Mouse (Mus musculus) forebrain, postnatal 0 days (tissue): ENCODE measurements around the gene Fam184b. TPM values are rescaled to one million over a fixed set of nuclear protein-coding genes. Genes with fewer than 3 reads are reported as not detected.

Experiments
- ATAC-seq: fragments of 200-750 bp; cut with Nextera tagmentation; 2 replicates; pipeline ENCODE4 v1.8.0; 2017; ENCODE audit warnings: mild to moderate bottlenecking, moderate library complexity
- DNase-seq: peaks from one replicate; pipeline ENCODE4 v3.0.0-alpha.2; 2015
- H3K27ac ChIP-seq: fragments of 300-500 bp; sonication (generic); 2 replicates; pipeline ENCODE4 v1.5.1; 2014; ENCODE audit warnings: low read depth, mild to moderate bottlenecking, antibody characterized with exemption, low read length, moderate library complexity, mixed read lengths
- H3K27me3 ChIP-seq: fragments of 300-500 bp; sonication (generic); 2 replicates; pipeline ENCODE4 v1.6.1; 2014; ENCODE audit warnings: mild to moderate bottlenecking, low read length, mixed read lengths; ENCODE audit not compliant: insufficient read depth
- H3K36me3 ChIP-seq: fragments of 300-500 bp; sonication (generic); 2 replicates; pipeline ENCODE4 v1.6.1; 2014; ENCODE audit warnings: mild to moderate bottlenecking, moderate library complexity; ENCODE audit not compliant: insufficient read depth
- H3K4me1 ChIP-seq: fragments of 300-500 bp; sonication (generic); 2 replicates; pipeline ENCODE4 v1.6.1; 2014; ENCODE audit warnings: antibody characterized with exemption; ENCODE audit not compliant: insufficient read depth
- H3K4me2 ChIP-seq: fragments of 300-500 bp; sonication (generic); 2 replicates; pipeline ENCODE4 v1.6.1; 2014; ENCODE audit warnings: low read depth, mild to moderate bottlenecking, moderate library complexity
- H3K4me3 ChIP-seq: fragments of 300-500 bp; sonication (generic); 2 replicates; pipeline ENCODE4 v1.5.1; 2014; ENCODE audit warnings: low read depth, low read length, mixed read lengths
- H3K9ac ChIP-seq: fragments of 300-500 bp; sonication (generic); 2 replicates; pipeline ENCODE4 v1.6.1; 2014; ENCODE audit warnings: mild to moderate bottlenecking
- H3K9me3 ChIP-seq: fragments of 300-500 bp; sonication (generic); 2 replicates; pipeline ENCODE4 v1.6.1; 2016; ENCODE audit warnings: low read length
- CTCF ChIP-seq: sonication (generic); IDR thresholded peaks from 2 replicates; pipeline ENCODE4 v1.5.1; 2016; ENCODE audit warnings: antibody characterized with exemption, control low read depth, low read depth
- whole genome bisulfite sequencing: fragments of 180-500 bp; shearing (Covaris S2); extraction: QIAGEN DNeasy Blood & Tissue Kit; methylation state at CpG from one replicate; pipeline ENCODE4 v1.1.7; 2014; 5-methylcytosine and 5-hydroxymethylcytosine counted together
- polyA plus RNA-seq: library from polyadenylated mRNA; unstranded; fragments of >200 nt; fragmentation: Nextera tagmentation; extraction: Ambion mirVana; gene quantifications from 2 replicates; pipeline ENCODE4 v1.2.1, GENCODE M21; 2015
- total RNA-seq: library from RNA; depleted of rRNA; stranded (reverse); fragments of >200 nt; gene quantifications from 2 replicates; pipeline ENCODE4 v1.2.3, GENCODE M21; 2014

The Fam184b gene
- total and polyA plus RNA-seq, 2 experiments from 2014 or later: 8.0 to 8.9 TPM

DNA sequence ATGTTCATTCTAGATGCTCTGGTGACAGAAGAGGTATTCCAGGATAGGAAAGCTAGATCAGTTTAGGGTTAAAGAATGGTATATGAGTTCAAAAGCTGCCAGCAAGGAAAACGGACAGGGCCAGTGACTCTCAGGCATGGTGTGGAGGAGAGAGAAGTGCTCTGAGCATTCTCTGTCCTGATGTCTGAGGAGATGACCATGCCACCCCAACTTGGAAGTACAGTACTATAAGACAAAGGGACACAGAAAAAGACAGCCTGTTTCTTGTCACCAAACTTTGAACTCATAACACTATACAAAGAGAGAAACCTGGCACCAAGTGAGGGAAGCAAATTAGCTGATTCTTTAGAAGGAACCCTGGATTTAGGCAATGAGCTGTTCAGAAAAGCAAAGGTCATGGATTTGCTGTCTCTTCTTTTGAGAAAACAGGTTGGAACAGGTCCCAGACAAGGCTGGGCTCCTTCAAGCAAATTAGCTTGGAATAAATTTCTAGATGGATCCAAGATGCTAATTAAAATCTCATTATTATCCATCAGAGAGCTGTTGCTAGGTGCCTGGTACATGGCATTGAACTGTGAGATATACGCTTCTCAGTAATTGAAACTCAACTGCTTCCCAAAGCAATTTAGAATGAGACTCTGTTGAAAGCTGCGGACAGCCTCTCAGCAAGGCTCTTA is 43.9 kb downstream of the Fam184b start:
- DNase-seq (peak; percentile 60), ATAC-seq (peak; percentile 94)
- H3K36me3 ChIP-seq: no peaks in the 10 kb centered on the region
- H3K9me3 ChIP-seq: no peaks in the 10 kb centered on the region
- no peak overlapping the region for H3K4me3 ChIP-seq
- TF ChIP-seq CTCF: no peak
- H3K4me2 ChIP-seq: no peak overlapping the region
- H3K9ac ChIP-seq: no peak overlapping the region
- 12% methylated on average over 3 of the region's 3 CpGs for WGBS
- H3K27me3 ChIP-seq: no peaks in the 10 kb centered on the region
- H3K4me1 ChIP-seq: no peaks in the 10 kb centered on the region
- peak overlapping the region; percentile 11; the same call in 1 of the 2 replicates for H3K27ac ChIP-seq

DNA sequence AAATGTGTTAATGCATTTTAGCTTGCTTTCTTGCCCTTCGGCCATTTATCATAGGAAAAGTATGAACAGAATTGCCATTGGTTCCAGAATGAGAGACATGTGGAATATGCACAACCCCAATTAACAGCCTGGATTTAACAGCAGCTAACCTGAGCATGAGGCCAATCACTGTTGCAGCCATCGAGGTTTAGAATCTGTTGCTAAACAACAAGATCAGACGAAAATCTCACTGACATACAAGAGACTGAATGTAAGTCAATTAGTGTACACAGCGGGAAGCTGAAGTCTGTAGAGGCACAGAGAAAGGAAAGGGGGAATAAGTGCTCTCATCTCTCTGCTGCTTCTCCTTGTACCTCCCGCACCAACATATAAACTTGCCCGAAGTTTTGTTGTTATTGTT is 46.1 kb downstream of the Fam184b start:
- Histone ChIP-seq H3K4me2 (no peak overlapping the region), H3K4me3 (no peak overlapping the region), H3K27ac (no peak overlapping the region), H3K27me3 (no peaks in the 10 kb centered on the region), H3K36me3 (no peaks in the 10 kb centered on the region), H3K4me1 (no peaks in the 10 kb centered on the region), H3K9ac (no peak overlapping the region), H3K9me3 (no peaks in the 10 kb centered on the region)
- 45% methylated on average over 6 of the region's 6 CpGs for WGBS
- TF ChIP-seq CTCF: no peak
- no peak for DNase-seq
- no peak for ATAC-seq

DNA sequence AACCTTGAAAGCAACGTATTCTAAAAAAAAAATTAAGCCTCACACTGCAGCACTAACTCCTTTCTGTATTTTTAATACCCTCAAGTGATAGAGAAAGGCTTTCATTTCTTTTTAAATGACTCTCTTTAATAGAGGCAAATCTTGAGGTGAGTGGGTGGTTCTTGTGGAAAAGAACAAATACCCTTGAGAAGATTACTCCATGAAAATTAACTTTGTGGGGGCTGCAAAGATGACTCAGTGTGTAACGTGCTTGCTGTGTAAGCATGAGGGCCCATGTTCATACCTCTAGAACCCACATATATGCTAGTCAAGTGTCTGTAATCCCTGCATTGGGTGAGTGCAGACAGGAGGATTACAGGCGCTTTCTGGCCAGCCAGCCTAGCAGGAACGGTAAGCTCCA is 49.3 kb downstream of the Fam184b start:
- ATAC-seq: no peak

DNA sequence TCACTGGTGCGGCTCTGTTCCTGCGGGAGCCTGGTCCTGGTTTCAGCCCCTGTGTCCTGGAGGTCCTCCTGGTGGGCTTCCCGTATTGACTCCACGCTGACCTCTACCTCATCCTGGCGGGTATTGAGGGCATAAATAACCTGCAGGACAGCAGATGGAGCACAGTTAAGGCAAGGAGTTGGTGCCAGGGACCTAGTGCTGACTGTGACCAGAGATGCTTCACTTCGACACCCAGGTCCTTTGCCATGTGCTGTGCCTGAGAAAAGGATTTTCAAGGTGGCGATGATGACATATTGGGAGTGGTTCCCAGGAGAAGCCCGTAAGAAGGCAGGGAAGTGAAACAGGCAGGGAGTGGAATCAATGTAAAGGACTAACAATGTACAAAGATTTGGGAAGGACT is 54.8 kb downstream of the Fam184b start:
- H3K9ac ChIP-seq: no peak overlapping the region
- no peak for DNase-seq
- ATAC-seq: no peak
- H3K4me2 ChIP-seq: no peak overlapping the region
- H3K27ac ChIP-seq: no peak overlapping the region
- no peak overlapping the region for H3K4me3 ChIP-seq
- peaks cover 8% of the 10 kb centered on the region; the same call in 1 of the 2 replicates for H3K9me3 ChIP-seq
- no peaks in the 10 kb centered on the region for H3K27me3 ChIP-seq
- no peaks in the 10 kb centered on the region for H3K4me1 ChIP-seq
- no peak for TF ChIP-seq CTCF
- 92% methylated on average over 8 of the region's 8 CpGs for WGBS
- H3K36me3 ChIP-seq: no peaks in the 10 kb centered on the region

More for the DNA sequence above, 49.3 kb downstream of the Fam184b start:
- Histone ChIP-seq H3K4me1 (no peaks in the 10 kb centered on the region), H3K4me3 (no peak overlapping the region), H3K4me2 (no peak overlapping the region), H3K9ac (no peak overlapping the region), H3K36me3 (no peaks in the 10 kb centered on the region), H3K27me3 (no peaks in the 10 kb centered on the region), H3K27ac (no peak overlapping the region), H3K9me3 (peaks cover 8% of the 10 kb centered on the region; the same call in 1 of the 2 replicates)
- TF ChIP-seq CTCF: no peak
- 86% methylated on average over 4 of the region's 4 CpGs for WGBS
- DNase-seq: no peak

DNA sequence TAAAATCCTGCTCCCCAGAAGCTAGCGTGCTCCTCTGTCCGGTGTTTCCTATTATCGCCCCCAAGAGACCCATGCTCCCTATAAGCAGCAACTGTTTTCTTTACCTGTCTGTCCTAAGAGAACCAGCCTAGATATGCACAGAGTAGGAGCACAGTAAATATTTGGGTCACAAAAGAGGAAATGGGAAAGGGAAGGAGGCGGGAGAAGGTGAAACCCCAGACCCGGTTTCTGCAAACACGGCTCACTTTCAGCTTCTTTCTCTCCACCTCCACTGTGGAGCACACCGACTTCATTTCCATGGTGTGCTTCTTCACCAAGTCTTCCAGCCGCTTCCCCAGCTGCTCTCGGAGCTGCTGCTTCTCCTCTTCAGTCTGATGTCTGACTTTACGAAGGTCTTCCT is 59.1 kb downstream of the Fam184b start:
- Histone ChIP-seq H3K4me1 (no peaks in the 10 kb centered on the region), H3K27ac (no peak overlapping the region), H3K4me2 (no peak overlapping the region), H3K4me3 (no peak overlapping the region), H3K9ac (no peak overlapping the region), H3K27me3 (no peaks in the 10 kb centered on the region), H3K9me3 (no peaks in the 10 kb centered on the region), H3K36me3 (no peaks in the 10 kb centered on the region)
- DNase-seq (no peak), ATAC-seq (no peak)
- TF ChIP-seq CTCF: no peak
- whole genome bisulfite sequencing: 85% methylated on average over 10 of the region's 10 CpGs

DNA sequence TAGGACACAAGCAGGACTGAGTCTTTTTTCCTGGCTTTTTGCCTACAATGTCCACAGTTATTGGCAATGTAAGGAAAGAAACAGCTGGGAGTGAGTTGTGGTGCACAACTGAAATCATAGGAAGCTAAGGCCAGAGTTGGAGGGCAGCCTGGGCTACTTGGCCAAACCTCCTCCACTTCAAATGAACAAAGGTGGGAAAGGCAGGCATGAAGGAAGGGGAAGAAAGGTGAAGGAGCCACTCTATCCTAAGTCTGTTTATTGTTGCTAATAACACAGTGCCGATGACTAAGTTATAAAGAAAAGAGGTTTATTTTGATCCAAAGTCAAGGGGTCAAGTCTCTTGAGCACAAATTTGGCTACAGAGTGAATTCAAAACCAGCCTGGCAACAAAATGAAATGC is 62.0 kb downstream of the Fam184b start:
- Histone ChIP-seq H3K9me3 (no peaks in the 10 kb centered on the region), H3K27me3 (no peaks in the 10 kb centered on the region), H3K4me1 (no peaks in the 10 kb centered on the region), H3K4me2 (no peak overlapping the region), H3K4me3 (no peak overlapping the region), H3K36me3 (no peaks in the 10 kb centered on the region), H3K27ac (no peak overlapping the region), H3K9ac (no peak overlapping the region)
- TF ChIP-seq CTCF: no peak
- ATAC-seq: no peak
- no peak for DNase-seq
- WGBS: 70% methylated on average over 1 of the region's 1 CpGs

DNA sequence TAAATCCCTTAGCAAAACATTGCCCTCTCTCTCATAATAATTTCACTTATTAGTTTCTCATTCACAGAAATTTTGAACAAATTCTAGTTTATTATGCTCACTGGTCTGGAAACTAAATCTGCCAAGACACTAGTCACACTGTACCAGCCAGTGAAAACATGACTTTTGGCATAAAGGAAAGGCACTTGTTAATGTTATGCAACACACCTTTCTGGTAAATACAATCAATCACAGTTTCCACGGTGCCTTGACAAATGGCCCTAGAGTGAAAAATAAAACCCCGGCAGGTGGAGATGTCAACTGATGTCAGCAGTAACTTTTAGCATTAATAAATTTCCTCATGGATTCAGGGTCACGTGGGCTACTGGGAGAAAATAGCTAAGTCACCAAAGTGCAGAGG is 62.7 kb downstream of the Fam184b start:
- TF ChIP-seq CTCF: no peak
- H3K9me3 ChIP-seq: no peaks in the 10 kb centered on the region
- 79% methylated on average over 3 of the region's 3 CpGs for WGBS
- H3K36me3 ChIP-seq: no peaks in the 10 kb centered on the region
- H3K4me3 ChIP-seq: no peak overlapping the region
- H3K4me1 ChIP-seq: no peaks in the 10 kb centered on the region
- H3K4me2 ChIP-seq: no peak overlapping the region
- DNase-seq: no peak
- H3K27me3 ChIP-seq: no peaks in the 10 kb centered on the region
- ATAC-seq: no peak
- no peak overlapping the region for H3K9ac ChIP-seq
- no peak overlapping the region for H3K27ac ChIP-seq
